Mouse (Mus musculus) MEL (cell line): Measurements from ENCODE around the gene Olfr54.

ENCODE experiments used
- CHD2 ChIP-seq: IDR thresholded peaks from 2 replicates; pipeline ENCODE4 v1.6.1; 2011; ENCODE audit warnings: low read length, improper control_type of control experiment
- CTCF ChIP-seq, 3 experiments: IDR thresholded peaks in 2 of 3; conservative IDR thresholded peaks in 1 of 3; 2 replicates each; pipeline ENCODE4 v1.5.1; 2011 to 2012; ENCODE audit warnings: low read length in 3 of 3, low read depth in 2 of 3, mild to moderate bottlenecking in 2 of 3, improper control_type of control experiment in 1 of 3, inconsistent platforms in 1 of 3, mixed read lengths in 1 of 3, moderate library complexity in 1 of 3; ENCODE audit not compliant: control insufficient read depth in 1 of 3, insufficient read depth in 1 of 3, poor library complexity in 1 of 3, severe bottlenecking in 1 of 3
- EP300 ChIP-seq, 2 experiments: IDR thresholded peaks; 2 replicates each; pipeline ENCODE4 v1.6.1; 2011; ENCODE audit warnings: improper control_type of control experiment in 2 of 2, low read length in 2 of 2, low read depth in 1 of 2, mild to moderate bottlenecking in 1 of 2
- GATA1 ChIP-seq: IDR thresholded peaks from 2 replicates; pipeline ENCODE4 v1.6.1; 2011; ENCODE audit warnings: low read depth, low read length, improper control_type of control experiment
- HCFC1 ChIP-seq: IDR thresholded peaks from 2 replicates; pipeline ENCODE4 v1.6.1; 2012; ENCODE audit warnings: low read depth, mild to moderate bottlenecking, inconsistent platforms, low read length, improper control_type of control experiment, moderate library complexity
- KAT2A ChIP-seq: conservative IDR thresholded peaks from 2 replicates; pipeline ENCODE4 v1.6.1; 2012; ENCODE audit warnings: low read depth, low read length, improper control_type of control experiment, inconsistent platforms
- MXI1 ChIP-seq: IDR thresholded peaks from 2 replicates; pipeline ENCODE4 v1.6.1; 2011; ENCODE audit warnings: mild to moderate bottlenecking, low read depth, low read length, improper control_type of control experiment
- POLR2A ChIP-seq, 2 experiments: IDR thresholded peaks; 2 replicates each; pipeline ENCODE4 v1.6.1; 2011 to 2012; ENCODE audit warnings: low read length in 2 of 2, mild to moderate bottlenecking in 2 of 2, control low read depth in 1 of 2, improper control_type of control experiment in 1 of 2, low read depth in 1 of 2, moderate library complexity in 1 of 2; ENCODE audit not compliant: control insufficient read depth in 1 of 2, insufficient read depth in 1 of 2, poor library complexity in 1 of 2
- RCOR1 ChIP-seq: IDR thresholded peaks from 2 replicates; pipeline ENCODE4 v1.6.1; 2012; ENCODE audit warnings: low read depth, mild to moderate bottlenecking, inconsistent platforms, low read length, improper control_type of control experiment
- ZC3H11A ChIP-seq: IDR thresholded peaks from 2 replicates; pipeline ENCODE4 v1.6.1; 2012; ENCODE audit warnings: low read depth, mild to moderate bottlenecking, inconsistent platforms, low read length, improper control_type of control experiment
- ZNF384 ChIP-seq: IDR thresholded peaks from 2 replicates; pipeline ENCODE4 v1.6.1; 2012; ENCODE audit warnings: low read depth, mild to moderate bottlenecking, inconsistent platforms, low read length, improper control_type of control experiment

DNA sequence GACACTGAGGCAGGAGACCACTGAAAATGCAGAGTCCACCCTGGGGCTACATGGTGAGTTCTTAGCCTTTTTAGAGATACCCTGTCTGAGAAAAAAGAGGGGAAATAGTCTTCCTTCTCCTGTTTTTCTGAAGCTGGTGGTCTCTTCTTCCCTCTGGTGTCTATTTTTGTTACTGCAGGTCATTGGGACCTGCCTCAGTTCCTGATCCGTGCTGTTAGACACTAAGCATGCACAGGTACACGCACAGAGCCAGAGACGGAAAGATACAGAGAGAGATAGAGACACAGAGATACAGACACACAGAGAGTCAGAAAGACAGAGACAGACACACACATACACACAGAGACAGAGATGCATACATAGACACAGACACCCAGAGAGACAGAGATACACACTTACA, 39.2 kb downstream of the Olfr54 start:
- TF ChIP-seq ZC3H11A, result no peak
- no peak for TF ChIP-seq CTCF (IDR thresholded peaks at IDR 0.05 in 2 of 3, conservative IDR thresholded peaks at IDR 0.05 in 1 of 3; ENCODE audit: control insufficient read depth in 1 of 3, insufficient read depth in 1 of 3, low read depth in 2 of 3, low read length in 3 of 3, poor library complexity in 1 of 3, severe bottlenecking in 1 of 3)
- TF ChIP-seq RCOR1, result no peak
- TF ChIP-seq HCFC1, result no peak
- no peak for TF ChIP-seq KAT2A
- no peak for TF ChIP-seq ZNF384
- no peak for TF ChIP-seq EP300 (IDR thresholded peaks at IDR 0.05; ENCODE audit: low read depth in 1 of 2, low read length in 2 of 2)
- no peak for TF ChIP-seq POLR2A (IDR thresholded peaks at IDR 0.05; ENCODE audit: control insufficient read depth in 1 of 2, insufficient read depth in 1 of 2, low read depth in 1 of 2, low read length in 2 of 2, poor library complexity in 1 of 2)
- no peak for TF ChIP-seq MXI1
- TF ChIP-seq GATA1, result no peak
- no peak for TF ChIP-seq CHD2
